ENCODE assay signal across 10 mouse cellular contexts in the genomic region with DNA sequence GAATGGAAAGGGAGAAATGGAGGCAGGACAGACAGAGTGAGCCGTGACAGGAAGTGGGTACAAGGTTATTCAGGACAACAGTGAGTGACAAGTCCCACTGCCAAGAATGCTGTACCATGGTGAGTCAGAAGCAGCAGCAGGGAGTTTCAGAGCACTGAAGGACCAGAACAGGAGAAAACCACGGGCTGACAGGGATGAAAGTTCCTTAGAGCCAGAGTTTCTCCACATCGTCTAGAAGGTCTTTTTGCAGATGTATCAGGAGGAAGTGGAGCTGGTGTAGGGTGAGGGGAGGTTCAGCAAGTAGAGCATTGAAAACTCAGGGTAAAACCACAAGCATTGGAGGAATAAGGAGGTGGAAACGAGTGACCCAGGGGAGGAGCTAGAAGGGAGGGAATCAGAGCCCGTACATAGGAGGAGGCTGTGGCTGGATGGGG. TPM values are rescaled to one million over a fixed set of nuclear protein-coding genes. Genes with fewer than 3 reads are reported as not detected.
A peak's percentile ranks its signal among the peaks of the same experiment; 100 is the strongest.
DNase-seq lines count a peak whose midpoint lies in the region; ATAC-seq lines count a peak whose summit lies in the region.
"Had no signal": no experiment of that assay in that cellular context is flagged by ENCODE, and none has a peak within 500 bp of the region (broad histone marks: within the 10 kb centered on the region; RNA-seq: fewer than 3 reads in every experiment).

No protein-coding gene starts in this region.

- H3K9me3 ChIP-seq in kidney, embryonic 15.5 days (replicated peaks) = no peaks in the 10 kb centered on the region
- H3K9me3 ChIP-seq in heart, embryonic 11.5 days (replicated peaks; ENCODE audit: control insufficient read depth, low read length) = no peaks in the 10 kb centered on the region

- H3K4me2 ChIP-seq in kidney, embryonic 15.5 days = peak overlapping the region; percentile 6; the same call in 1 of the 2 replicates
- peak overlapping the region; percentile 9; the same call in 1 of the 2 replicates for H3K4me2 ChIP-seq in heart, embryonic 11.5 days

- no peaks in the 10 kb centered on the region for H3K36me3 ChIP-seq in kidney, embryonic 15.5 days
- no peaks in the 10 kb centered on the region for H3K36me3 ChIP-seq in heart, embryonic 11.5 days (ENCODE audit: control insufficient read depth, insufficient read depth, low read length)

- peak overlapping the region; percentile 61 for H3K27ac ChIP-seq in kidney, embryonic 15.5 days
- peak overlapping the region; percentile 25; the same call in 1 of the 2 replicates for H3K27ac ChIP-seq in heart, embryonic 11.5 days (ENCODE audit: low read depth, low read length)

- 0 out of 2 replicates have a peak, but pooled peaks have one; percentile 12 for ATAC-seq in kidney, embryonic 15.5 days (replicated peaks; ENCODE audit: low FRiP score)
- ATAC-seq in heart, embryonic 11.5 days (replicated peaks; ENCODE audit: insufficient number of reproducible peaks, low FRiP score, low TSS enrichment) = no peak
- peak; percentile 81 for ATAC-seq in megakaryocyte, adult 5-6 weeks (ENCODE audit: poor library complexity, severe bottlenecking)

- no peak overlapping the region for H3K9ac ChIP-seq in kidney, embryonic 15.5 days
- H3K9ac ChIP-seq in heart, embryonic 11.5 days (ENCODE audit: low read depth, low read length) = peak overlapping the region; percentile 50

- H3K4me1 ChIP-seq in kidney, embryonic 15.5 days = peaks cover 18% of the 10 kb centered on the region
- peaks cover 6% of the 10 kb centered on the region for H3K4me1 ChIP-seq in heart, embryonic 11.5 days (ENCODE audit: control insufficient read depth, insufficient read depth, low read length)

- H3K4me3 ChIP-seq in kidney, embryonic 15.5 days (replicated peaks) = no peak overlapping the region
- H3K4me3 ChIP-seq in heart, embryonic 11.5 days (ENCODE audit: low read depth, low read length) = no peak overlapping the region

- 26% methylated on average over 5 of the region's 5 CpGs for WGBS in kidney, embryonic 15.5 days
- 19% methylated on average over 5 of the region's 5 CpGs for WGBS in heart, embryonic 11.5 days (ENCODE audit: insufficient replicate concordance)

- no peaks in the 10 kb centered on the region for H3K27me3 ChIP-seq in kidney, embryonic 15.5 days
- no peaks in the 10 kb centered on the region for H3K27me3 ChIP-seq in heart, embryonic 11.5 days (ENCODE audit: control insufficient read depth, insufficient read depth, low read length)

- DNase-seq in kidney, adult 18-20 months = no peak
- DNase-seq in Muller cell, postnatal 12 days (ENCODE audit: inconsistent ontology term) = peak; percentile 82
- no peak for DNase-seq in right cerebral cortex, postnatal 14 days
- no peak for DNase-seq in kidney, postnatal 10 days
- DNase-seq in thymus, postnatal 0 days (ENCODE audit: low spot score) = no peak

RNA-seq across cellular contexts. Expression of gene Rarres2, which starts 6.6 kb away (rescaled TPM):
- polyA plus RNA-seq in kidney, embryonic 15.5 days (2015; fragmentation: Nextera tagmentation; extraction: Ambion mirVana) = 55.4 and 68.7 TPM in 2 replicates
- 16.4 and 18.3 TPM in 2 replicates for polyA plus RNA-seq in heart, embryonic 11.5 days (2014; fragmentation: Nextera tagmentation; extraction: Ambion mirVana)
- 0.74 TPM in 1 of 2 replicates, not detected in the other for total RNA-seq in megakaryocyte, adult 5-6 weeks (2015)
- total RNA-seq in megakaryocyte, adult 5-6 weeks (2017) = 0.15 and 0.94 TPM in 2 replicates
- polyA plus RNA-seq in thymus, postnatal 0 days (2015; fragmentation: Nextera tagmentation; extraction: Ambion mirVana) = 14.9 and 18.0 TPM in 2 replicates

RNA-seq across cellular contexts. Expression of gene Gm45021, which starts 10.2 kb away (rescaled TPM):
- polyA plus RNA-seq in kidney, embryonic 15.5 days (2015; fragmentation: Nextera tagmentation; extraction: Ambion mirVana) = not detected in 2 replicates
- polyA plus RNA-seq in heart, embryonic 11.5 days (2014; fragmentation: Nextera tagmentation; extraction: Ambion mirVana) = 0.77 and 1.3 TPM in 2 replicates
- total RNA-seq in megakaryocyte, adult 5-6 weeks (2015) = not detected in 2 replicates
- not detected in 2 replicates for total RNA-seq in megakaryocyte, adult 5-6 weeks (2017)
- 0.48 TPM in 1 of 2 replicates, not detected in the other for polyA plus RNA-seq in thymus, postnatal 0 days (2015; fragmentation: Nextera tagmentation; extraction: Ambion mirVana)
- polyA plus RNA-seq: hindbrain, embryonic 11.5 days; liver, embryonic 16.5 days had no signal

RNA-seq across cellular contexts. Expression of gene Repin1, which starts 14.5 kb away (rescaled TPM):
- polyA plus RNA-seq in kidney, embryonic 15.5 days (2015; fragmentation: Nextera tagmentation; extraction: Ambion mirVana) = 43.8 and 47.3 TPM in 2 replicates
- 22.0 and 26.5 TPM in 2 replicates for polyA plus RNA-seq in heart, embryonic 11.5 days (2014; fragmentation: Nextera tagmentation; extraction: Ambion mirVana)
- 1.8 and 2.7 TPM in 2 replicates for total RNA-seq in megakaryocyte, adult 5-6 weeks (2015)
- total RNA-seq in megakaryocyte, adult 5-6 weeks (2017) = 4.0 and 4.3 TPM in 2 replicates
- 15.5 and 15.6 TPM in 2 replicates for polyA plus RNA-seq in thymus, postnatal 0 days (2015; fragmentation: Nextera tagmentation; extraction: Ambion mirVana)

RNA-seq across cellular contexts. Expression of gene Gm44965, which starts 14.5 kb away (rescaled TPM):
- not detected in 2 replicates for polyA plus RNA-seq in kidney, embryonic 15.5 days (2015; fragmentation: Nextera tagmentation; extraction: Ambion mirVana)
- polyA plus RNA-seq in heart, embryonic 11.5 days (2014; fragmentation: Nextera tagmentation; extraction: Ambion mirVana) = not detected in 2 replicates
- total RNA-seq in megakaryocyte, adult 5-6 weeks (2015) = not detected in 2 replicates
- total RNA-seq in megakaryocyte, adult 5-6 weeks (2017) = not detected in 2 replicates
- polyA plus RNA-seq in thymus, postnatal 0 days (2015; fragmentation: Nextera tagmentation; extraction: Ambion mirVana) = not detected in 2 replicates
- polyA plus RNA-seq: hindbrain, embryonic 11.5 days; liver, embryonic 16.5 days had no signal

RNA-seq across cellular contexts. Expression of gene Zfp775, which starts 22.6 kb away (rescaled TPM):
- 7.0 and 7.9 TPM in 2 replicates for polyA plus RNA-seq in kidney, embryonic 15.5 days (2015; fragmentation: Nextera tagmentation; extraction: Ambion mirVana)
- 5.8 and 6.0 TPM in 2 replicates for polyA plus RNA-seq in heart, embryonic 11.5 days (2014; fragmentation: Nextera tagmentation; extraction: Ambion mirVana)
- total RNA-seq in megakaryocyte, adult 5-6 weeks (2015) = 0.45 and 0.82 TPM in 2 replicates
- 1.8 and 6.3 TPM in 2 replicates for total RNA-seq in megakaryocyte, adult 5-6 weeks (2017)
- polyA plus RNA-seq in thymus, postnatal 0 days (2015; fragmentation: Nextera tagmentation; extraction: Ambion mirVana) = 6.8 and 6.9 TPM in 2 replicates
